Mouse (Mus musculus): Measurements from ENCODE around the gene Hist1h2ac. TPM values are rescaled to one million over a fixed set of nuclear protein-coding genes. Genes with fewer than 3 reads are reported as not detected.
"Not testable (repeated sequence)": the region's sequence is repeated elsewhere in the genome, so short reads cannot be mapped to it uniquely, and the experiment has no call there.

Gene Hist1h2ac
- polyA plus RNA-seq, 1 experiment from 2014 or later, result 1.4 TPM

GRCm38 (mm10) chr13:23685121-23685861 is 1.5 kb upstream of the Hist1h2ac start:
- H3K9ac ChIP-seq (ENCODE audit: low read length), result peak overlapping the region; percentile 82
- no peaks in the 10 kb centered on the region for H3K9me3 ChIP-seq (ENCODE audit: control insufficient read depth, low read length)
- H3K4me1 ChIP-seq (replicated peaks; ENCODE audit: control insufficient read depth, insufficient read depth, low read length), result peaks cover 4% of the 10 kb centered on the region; the same call in 1 of the 2 replicates
- no peaks in the 10 kb centered on the region for H3K36me3 ChIP-seq (ENCODE audit: control insufficient read depth, insufficient read depth, low read length)
- peak overlapping the region; percentile 46 for H3K4me3 ChIP-seq (ENCODE audit: low read depth, low read length)
- H3K27ac ChIP-seq (ENCODE audit: low read depth), result peak overlapping the region; percentile 99
- WGBS, result 4% methylated on average over 15 of the region's 15 CpGs
- ATAC-seq (replicated peaks; ENCODE audit: low FRiP score, low TSS enrichment, low read depth) (no peak), DNase-seq (ENCODE audit: low spot score) (peak; percentile 76)
- H3K27me3 ChIP-seq (replicated peaks; ENCODE audit: control insufficient read depth, insufficient read depth, low read length), result no peaks in the 10 kb centered on the region
- peak overlapping the region; percentile 72 for H3K4me2 ChIP-seq (ENCODE audit: low read length)

- DNase-seq (ENCODE audit: low spot score) (peak; percentile 85), ATAC-seq (replicated peaks; ENCODE audit: low FRiP score, low TSS enrichment, low read depth) (peak; percentile 14)
- not testable (repeated sequence) for H3K27me3 ChIP-seq (replicated peaks; ENCODE audit: control insufficient read depth, insufficient read depth, low read length); H3K9me3 ChIP-seq (ENCODE audit: control insufficient read depth, low read length); H3K4me1 ChIP-seq (replicated peaks; ENCODE audit: control insufficient read depth, insufficient read depth, low read length); H3K36me3 ChIP-seq (ENCODE audit: control insufficient read depth, insufficient read depth, low read length)
- H3K27ac ChIP-seq (ENCODE audit: low read depth), result peak overlapping the region; percentile 99
- peak overlapping the region; percentile 72 for H3K4me2 ChIP-seq (ENCODE audit: low read length)
- peak overlapping the region; percentile 46 for H3K4me3 ChIP-seq (ENCODE audit: low read depth, low read length)
- WGBS, result 0% methylated on average over 11 of the region's 37 CpGs
- H3K9ac ChIP-seq (ENCODE audit: low read length), result peak overlapping the region; percentile 82
Measured at GRCm38 (mm10) chr13:23684295-23684945, 672 bp upstream of the Hist1h2ac start.

- H3K27me3 ChIP-seq (replicated peaks; ENCODE audit: control insufficient read depth, insufficient read depth, low read length); H3K36me3 ChIP-seq (ENCODE audit: control insufficient read depth, insufficient read depth, low read length); H3K4me1 ChIP-seq (replicated peaks; ENCODE audit: control insufficient read depth, insufficient read depth, low read length); H3K9me3 ChIP-seq (ENCODE audit: control insufficient read depth, low read length); DNase-seq (ENCODE audit: low spot score): not testable (repeated sequence)
- peak; percentile 33; the same call in 1 of the 2 replicates for ATAC-seq (replicated peaks; ENCODE audit: low FRiP score, low TSS enrichment, low read depth)
- H3K9ac ChIP-seq (ENCODE audit: low read length), result peak overlapping the region; percentile 55
- peak overlapping the region; percentile 99 for H3K27ac ChIP-seq (ENCODE audit: low read depth)
- 12% methylated on average over 12 of the region's 30 CpGs for WGBS
- H3K4me3 ChIP-seq (ENCODE audit: low read depth, low read length), result peak overlapping the region; percentile 45
- H3K4me2 ChIP-seq (ENCODE audit: low read length), result peak overlapping the region; percentile 49
Measured at GRCm38 (mm10) chr13:23682947-23683754, 597 bp downstream of the Hist1h2ac start.

- Histone ChIP-seq H3K4me3 (ENCODE audit: low read depth, low read length) (peak overlapping the region; percentile 45), H3K4me2 (ENCODE audit: low read length) (peak overlapping the region; percentile 49), H3K4me1 (replicated peaks; ENCODE audit: control insufficient read depth, insufficient read depth, low read length) (peaks cover 4% of the 10 kb centered on the region; the same call in 1 of the 2 replicates), H3K27me3 (replicated peaks; ENCODE audit: control insufficient read depth, insufficient read depth, low read length) (no peaks in the 10 kb centered on the region), H3K36me3 (ENCODE audit: control insufficient read depth, insufficient read depth, low read length) (no peaks in the 10 kb centered on the region), H3K9ac (ENCODE audit: low read length) (peak overlapping the region; percentile 55), H3K27ac (ENCODE audit: low read depth) (peak overlapping the region; percentile 99), H3K9me3 (ENCODE audit: control insufficient read depth, low read length) (no peaks in the 10 kb centered on the region)
- DNase-seq (ENCODE audit: low spot score), result peak; percentile 76
- no peak for ATAC-seq (replicated peaks; ENCODE audit: low FRiP score, low TSS enrichment, low read depth)
- 21% methylated on average over 1 of the region's 1 CpGs for WGBS
Measured at GRCm38 (mm10) chr13:23682623-23682946, 1.2 kb downstream of the Hist1h2ac start.

GRCm38 (mm10) chr13:23681990-23682582 is 1.7 kb downstream of the Hist1h2ac start:
- Histone ChIP-seq H3K4me1 (replicated peaks; ENCODE audit: control insufficient read depth, insufficient read depth, low read length) (peaks cover 4% of the 10 kb centered on the region; the same call in 1 of the 2 replicates), H3K36me3 (ENCODE audit: control insufficient read depth, insufficient read depth, low read length) (no peaks in the 10 kb centered on the region), H3K4me2 (ENCODE audit: low read length) (0 out of 2 replicates have a peak overlapping the region, but pooled peaks have one; percentile 49), H3K9me3 (ENCODE audit: control insufficient read depth, low read length) (no peaks in the 10 kb centered on the region), H3K4me3 (ENCODE audit: low read depth, low read length) (no peak overlapping the region; the same call in 1 of the 2 replicates), H3K27ac (ENCODE audit: low read depth) (peak overlapping the region; percentile 99; the same call in 1 of the 2 replicates), H3K27me3 (replicated peaks; ENCODE audit: control insufficient read depth, insufficient read depth, low read length) (no peaks in the 10 kb centered on the region), H3K9ac (ENCODE audit: low read length) (no peak overlapping the region)
- WGBS, result 78% methylated on average over 6 of the region's 6 CpGs
- ATAC-seq (replicated peaks; ENCODE audit: low FRiP score, low TSS enrichment, low read depth) (no peak), DNase-seq (ENCODE audit: low spot score) (no peak)

- no peak overlapping the region for H3K27ac ChIP-seq (ENCODE audit: low read depth)
- H3K4me1 ChIP-seq (replicated peaks; ENCODE audit: control insufficient read depth, insufficient read depth, low read length), result no peaks in the 10 kb centered on the region
- WGBS, result 59% methylated on average over 3 of the region's 3 CpGs
- DNase-seq (ENCODE audit: low spot score), result no peak
- no peak overlapping the region for H3K4me2 ChIP-seq (ENCODE audit: low read length)
- no peaks in the 10 kb centered on the region for H3K9me3 ChIP-seq (ENCODE audit: control insufficient read depth, low read length)
- no peak for ATAC-seq (replicated peaks; ENCODE audit: low FRiP score, low TSS enrichment, low read depth)
- no peak overlapping the region for H3K4me3 ChIP-seq (ENCODE audit: low read depth, low read length)
- no peak overlapping the region for H3K9ac ChIP-seq (ENCODE audit: low read length)
- H3K36me3 ChIP-seq (ENCODE audit: control insufficient read depth, insufficient read depth, low read length), result no peaks in the 10 kb centered on the region
- no peaks in the 10 kb centered on the region for H3K27me3 ChIP-seq (replicated peaks; ENCODE audit: control insufficient read depth, insufficient read depth, low read length)
Measured at GRCm38 (mm10) chr13:23662536-23662935, 21.2 kb downstream of the Hist1h2ac start.

GRCm38 (mm10) chr13:23659636-23660366 is 23.9 kb downstream of the Hist1h2ac start:
- no peaks in the 10 kb centered on the region for H3K4me1 ChIP-seq (replicated peaks; ENCODE audit: control insufficient read depth, insufficient read depth, low read length)
- WGBS, result 67% methylated on average over 6 of the region's 6 CpGs
- H3K27me3 ChIP-seq (replicated peaks; ENCODE audit: control insufficient read depth, insufficient read depth, low read length), result no peaks in the 10 kb centered on the region
- no peaks in the 10 kb centered on the region for H3K9me3 ChIP-seq (ENCODE audit: control insufficient read depth, low read length)
- H3K4me2 ChIP-seq (ENCODE audit: low read length), result no peak overlapping the region
- DNase-seq (ENCODE audit: low spot score), result no peak
- H3K9ac ChIP-seq (ENCODE audit: low read length), result no peak overlapping the region
- no peak for ATAC-seq (replicated peaks; ENCODE audit: low FRiP score, low TSS enrichment, low read depth)
- H3K4me3 ChIP-seq (ENCODE audit: low read depth, low read length), result no peak overlapping the region
- H3K36me3 ChIP-seq (ENCODE audit: control insufficient read depth, insufficient read depth, low read length), result no peaks in the 10 kb centered on the region
- no peak overlapping the region for H3K27ac ChIP-seq (ENCODE audit: low read depth)
